Mouse (Mus musculus) heart, embryonic 10.5 days (tissue): ENCODE results near the gene B230217C12Rik. TPM values are rescaled to one million over a fixed set of nuclear protein-coding genes. Genes with fewer than 3 reads are reported as not detected.
A peak's percentile ranks its signal among the peaks of the same experiment; 100 is the strongest.

ENCODE experiments used
- DNase-seq: peaks from one replicate; pipeline ENCODE4 v3.0.0-alpha.2; 2017; ENCODE audit warnings: low spot score
- H3K27ac ChIP-seq: fragments of 300-500 bp; sonication (generic); 2 replicates; pipeline ENCODE4 v1.5.1; 2016; ENCODE audit warnings: mild to moderate bottlenecking
- H3K27me3 ChIP-seq: fragments of 300-500 bp; sonication (generic); 2 replicates; pipeline ENCODE4 v1.6.1; 2016; ENCODE audit warnings: mild to moderate bottlenecking; ENCODE audit not compliant: poor library complexity, insufficient read depth, severe bottlenecking
- H3K36me3 ChIP-seq: fragments of 300-500 bp; sonication (generic); 2 replicates; pipeline ENCODE4 v1.6.1; 2016; ENCODE audit warnings: mild to moderate bottlenecking, moderate library complexity
- H3K4me1 ChIP-seq: fragments of 300-500 bp; sonication (generic); 2 replicates; pipeline ENCODE4 v1.6.1; 2016; ENCODE audit warnings: mild to moderate bottlenecking
- H3K4me3 ChIP-seq: fragments of 300-500 bp; sonication (generic); 2 replicates; pipeline ENCODE4 v1.5.1; 2016; ENCODE audit warnings: mild to moderate bottlenecking, moderate library complexity
- H3K9me3 ChIP-seq: fragments of 300-500 bp; sonication (generic); 2 replicates; pipeline ENCODE4 v1.6.1; 2016; ENCODE audit warnings: mild to moderate bottlenecking, moderate library complexity
- WGBS: fragments of 180-500 bp; shearing (Covaris S2); methylation state at CpG from one replicate; pipeline ENCODE4 v1.1.7; 2016; 5-methylcytosine and 5-hydroxymethylcytosine counted together
- polyA plus RNA-seq: library from polyadenylated mRNA; unstranded; fragments of >200 nt; fragmentation: Nextera tagmentation; extraction: Ambion mirVana; gene quantifications from 2 replicates; pipeline ENCODE4 v1.2.1, GENCODE M21; 2016

Gene B230217C12Rik
- polyA plus RNA-seq, 1 experiment from 2014 or later: 9.6 TPM

- DNase-seq: no peak
- no peaks in the 10 kb centered on the region for H3K9me3 ChIP-seq
- 73% methylated on average over 20 of the region's 20 CpGs for WGBS
- H3K27ac ChIP-seq: peak overlapping the region; percentile 59; the same call in 1 of the 2 replicates
- H3K27me3 ChIP-seq: no peaks in the 10 kb centered on the region
- H3K36me3 ChIP-seq: peaks cover 68% of the 10 kb centered on the region
- H3K4me1 ChIP-seq: peaks cover 64% of the 10 kb centered on the region
- no peak overlapping the region for H3K4me3 ChIP-seq
Measured at GRCm38 (mm10) chr11:97822840-97823603, 17.6 kb upstream of the B230217C12Rik start.

DNA sequence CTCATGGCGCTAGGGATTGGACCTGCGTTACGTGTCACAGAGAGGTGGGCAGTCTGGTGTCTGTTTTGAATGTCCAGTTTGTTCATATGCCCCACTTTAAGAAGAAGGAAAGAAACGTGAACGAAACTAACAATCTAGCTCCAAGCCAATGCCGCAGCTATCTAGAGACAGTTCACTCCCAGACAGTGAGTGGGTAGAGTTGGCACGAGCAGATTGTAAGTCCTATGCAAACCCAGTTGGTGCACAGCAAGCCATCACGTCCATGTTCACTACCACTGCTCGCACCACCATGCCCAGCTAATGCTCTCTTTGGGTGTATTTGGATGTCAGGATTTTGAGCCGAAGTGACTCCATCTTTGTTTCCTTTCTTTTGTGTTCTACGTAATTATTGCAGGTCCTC, 16.4 kb upstream of the B230217C12Rik start:
- H3K4me3 ChIP-seq: no peak overlapping the region
- H3K36me3 ChIP-seq: peaks cover 79% of the 10 kb centered on the region
- WGBS: 94% methylated on average over 11 of the region's 11 CpGs
- no peak for DNase-seq
- no peaks in the 10 kb centered on the region for H3K9me3 ChIP-seq
- H3K4me1 ChIP-seq: peaks cover 53% of the 10 kb centered on the region
- H3K27me3 ChIP-seq: no peaks in the 10 kb centered on the region
- no peak overlapping the region for H3K27ac ChIP-seq

DNA sequence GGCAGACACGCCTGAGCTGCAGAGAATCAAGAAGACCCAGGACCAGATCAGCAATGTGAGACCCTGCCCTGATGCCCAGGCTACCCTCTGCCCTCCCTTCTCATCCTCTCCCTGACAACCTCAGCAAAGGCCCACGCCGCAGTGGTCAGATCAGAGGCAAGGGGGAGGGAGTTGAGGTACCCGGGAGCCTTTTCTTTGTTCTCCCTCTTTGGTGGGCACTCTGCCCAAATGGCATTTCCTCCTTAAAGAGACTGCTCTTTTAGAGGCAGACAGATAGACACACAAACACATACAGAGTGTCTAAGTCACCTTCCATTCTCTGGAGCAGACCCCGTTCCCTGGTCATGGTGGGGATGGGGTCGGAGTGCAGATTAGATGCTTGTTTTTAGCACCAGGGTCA, 15.7 kb upstream of the B230217C12Rik start:
- Histone ChIP-seq H3K4me1 (peaks cover 46% of the 10 kb centered on the region), H3K9me3 (no peaks in the 10 kb centered on the region), H3K4me3 (no peak overlapping the region), H3K27me3 (no peaks in the 10 kb centered on the region), H3K27ac (no peak overlapping the region), H3K36me3 (peaks cover 84% of the 10 kb centered on the region)
- DNase-seq: no peak
- WGBS: 74% methylated on average over 6 of the region's 6 CpGs

DNA sequence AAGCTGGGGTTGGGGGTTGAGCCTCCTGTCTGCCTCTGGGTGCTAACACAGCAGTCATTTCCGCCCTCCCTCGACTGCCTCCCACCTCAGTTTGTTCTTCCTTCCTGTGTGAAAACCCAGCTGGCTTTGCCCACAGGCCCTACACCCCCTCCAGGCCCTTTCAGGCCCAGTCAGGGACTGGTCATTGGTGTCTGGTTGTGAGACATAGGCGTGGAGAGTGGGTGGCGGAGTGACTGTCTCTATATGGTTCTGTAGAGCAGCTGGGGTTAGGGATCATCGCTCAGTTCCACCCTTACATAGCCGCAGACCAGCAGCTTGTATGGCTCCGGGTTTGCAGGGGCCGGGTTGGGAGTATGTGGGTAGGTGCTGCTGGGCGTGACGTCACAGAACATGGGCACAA, 15.3 kb upstream of the B230217C12Rik start:
- no peaks in the 10 kb centered on the region for H3K9me3 ChIP-seq
- no peak overlapping the region for H3K4me3 ChIP-seq
- 80% methylated on average over 10 of the region's 10 CpGs for WGBS
- DNase-seq: no peak
- H3K36me3 ChIP-seq: peaks cover 86% of the 10 kb centered on the region
- H3K27ac ChIP-seq: no peak overlapping the region
- H3K4me1 ChIP-seq: peaks cover 42% of the 10 kb centered on the region
- H3K27me3 ChIP-seq: no peaks in the 10 kb centered on the region

DNA sequence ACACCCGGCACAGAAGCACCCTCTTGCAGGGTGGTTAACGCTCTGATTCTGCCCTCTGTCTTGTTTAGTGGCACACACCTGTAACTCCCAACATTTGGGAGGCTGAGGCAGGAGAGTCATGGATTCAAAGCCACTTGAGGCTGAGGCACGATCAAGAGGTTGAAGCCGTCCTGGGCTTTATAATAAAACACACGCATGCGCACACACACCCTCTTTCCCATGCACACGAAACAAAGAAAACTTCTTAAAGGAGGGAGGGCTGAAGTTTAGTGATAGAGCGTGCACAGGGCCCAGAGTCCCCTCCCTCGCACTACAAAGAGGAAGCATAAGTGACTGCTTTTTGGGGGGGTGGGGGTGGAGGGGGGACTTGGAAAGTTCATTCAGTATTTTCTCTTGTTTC, 14.6 kb upstream of the B230217C12Rik start:
- H3K27ac ChIP-seq: no peak overlapping the region
- no peak overlapping the region for H3K4me3 ChIP-seq
- peaks cover 35% of the 10 kb centered on the region for H3K4me1 ChIP-seq
- peaks cover 84% of the 10 kb centered on the region for H3K36me3 ChIP-seq
- no peak for DNase-seq
- WGBS: 84% methylated on average over 9 of the region's 9 CpGs
- H3K27me3 ChIP-seq: no peaks in the 10 kb centered on the region
- no peaks in the 10 kb centered on the region for H3K9me3 ChIP-seq

DNA sequence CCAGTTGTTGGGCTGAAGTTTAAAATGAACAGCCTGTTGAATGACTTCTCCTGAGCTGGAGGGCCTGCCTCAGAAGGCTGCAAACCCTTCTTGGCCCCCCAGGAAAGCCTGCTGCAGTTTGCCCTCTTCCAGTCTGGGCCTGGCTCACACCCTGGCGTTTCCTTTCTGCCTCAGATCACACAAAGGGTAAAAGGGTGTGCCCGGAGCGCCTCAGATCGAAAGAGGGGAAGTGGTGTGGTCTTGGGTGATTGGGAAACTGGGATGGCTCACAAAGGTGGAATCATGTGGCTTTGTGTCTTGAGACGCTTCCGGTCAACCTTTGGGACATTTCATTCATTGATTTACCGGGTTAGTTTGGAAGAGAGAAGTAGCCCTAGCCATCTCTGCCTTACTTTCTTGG, 14.2 kb upstream of the B230217C12Rik start:
- Histone ChIP-seq H3K4me1 (peaks cover 31% of the 10 kb centered on the region), H3K36me3 (peaks cover 83% of the 10 kb centered on the region), H3K27ac (no peak overlapping the region), H3K27me3 (no peaks in the 10 kb centered on the region), H3K9me3 (no peaks in the 10 kb centered on the region), H3K4me3 (no peak overlapping the region)
- WGBS: 67% methylated on average over 7 of the region's 7 CpGs
- DNase-seq: no peak

GRCm38 (mm10) chr11:97827654-97828053, 12.9 kb upstream of the B230217C12Rik start:
- 61% methylated on average over 6 of the region's 6 CpGs for WGBS
- H3K27ac ChIP-seq: no peak overlapping the region
- H3K4me1 ChIP-seq: peaks cover 24% of the 10 kb centered on the region
- no peaks in the 10 kb centered on the region for H3K9me3 ChIP-seq
- no peaks in the 10 kb centered on the region for H3K27me3 ChIP-seq
- H3K4me3 ChIP-seq: no peak overlapping the region
- no peak for DNase-seq
- peaks cover 87% of the 10 kb centered on the region for H3K36me3 ChIP-seq

GRCm38 (mm10) chr11:97829365-97829764, 11.2 kb upstream of the B230217C12Rik start:
- peak; percentile 61 for DNase-seq
- Histone ChIP-seq H3K4me3 (no peak overlapping the region), H3K27me3 (no peaks in the 10 kb centered on the region), H3K9me3 (no peaks in the 10 kb centered on the region), H3K36me3 (peaks cover 87% of the 10 kb centered on the region), H3K4me1 (peaks cover 21% of the 10 kb centered on the region), H3K27ac (no peak overlapping the region)
- WGBS: 87% methylated on average over 7 of the region's 7 CpGs

GRCm38 (mm10) chr11:97829913-97830476, 10.6 kb upstream of the B230217C12Rik start:
- no peak overlapping the region for H3K27ac ChIP-seq
- WGBS: 86% methylated on average over 12 of the region's 12 CpGs

DNA sequence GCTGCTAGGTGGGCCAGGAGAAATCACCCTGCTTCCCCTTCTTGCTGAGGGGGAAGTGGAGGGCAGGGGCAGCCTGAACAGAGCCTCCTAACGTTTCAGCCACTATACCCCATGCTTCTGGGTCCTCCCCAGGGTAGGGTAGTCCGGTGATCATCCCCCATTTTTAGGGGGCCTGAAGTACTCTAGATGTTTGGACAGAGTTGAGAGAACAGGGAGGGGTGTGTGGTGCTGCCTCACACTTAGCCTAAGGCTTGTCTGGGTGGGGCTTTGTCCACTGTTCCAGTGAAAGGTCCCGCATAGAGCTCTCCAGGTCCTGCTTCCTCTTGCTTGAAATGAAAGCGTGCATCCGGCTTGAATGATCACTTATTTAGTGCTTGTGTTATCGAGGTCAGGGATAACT, 10.1 kb upstream of the B230217C12Rik start:
- Histone ChIP-seq H3K9me3 (no peaks in the 10 kb centered on the region), H3K27ac (no peak overlapping the region), H3K27me3 (no peaks in the 10 kb centered on the region), H3K36me3 (peaks cover 87% of the 10 kb centered on the region), H3K4me1 (peaks cover 25% of the 10 kb centered on the region), H3K4me3 (no peak overlapping the region)
- peak; percentile 63 for DNase-seq
- WGBS: 83% methylated on average over 6 of the region's 6 CpGs

More at GRCm38 (mm10) chr11:97829913-97830476, 10.6 kb upstream of the B230217C12Rik start:
- Histone ChIP-seq H3K27me3 (no peaks in the 10 kb centered on the region), H3K36me3 (peaks cover 87% of the 10 kb centered on the region), H3K4me3 (no peak overlapping the region), H3K9me3 (no peaks in the 10 kb centered on the region), H3K4me1 (peaks cover 25% of the 10 kb centered on the region)
- DNase-seq: peak; percentile 69

- 83% methylated on average over 11 of the region's 11 CpGs for WGBS
Measured at GRCm38 (mm10) chr11:97832001-97832400, 8.6 kb upstream of the B230217C12Rik start.

GRCm38 (mm10) chr11:97833352-97833751, 7.2 kb upstream of the B230217C12Rik start:
- Histone ChIP-seq H3K27me3 (no peaks in the 10 kb centered on the region), H3K9me3 (no peaks in the 10 kb centered on the region), H3K4me1 (peaks cover 15% of the 10 kb centered on the region), H3K36me3 (peaks cover 83% of the 10 kb centered on the region), H3K4me3 (no peak overlapping the region), H3K27ac (no peak overlapping the region)
- WGBS: 79% methylated on average over 15 of the region's 15 CpGs
- DNase-seq: no peak

More at GRCm38 (mm10) chr11:97832001-97832400, 8.6 kb upstream of the B230217C12Rik start:
- no peaks in the 10 kb centered on the region for H3K27me3 ChIP-seq
- no peak overlapping the region for H3K27ac ChIP-seq
- DNase-seq: no peak
- peaks cover 23% of the 10 kb centered on the region for H3K4me1 ChIP-seq
- no peaks in the 10 kb centered on the region for H3K9me3 ChIP-seq
- H3K4me3 ChIP-seq: no peak overlapping the region
- H3K36me3 ChIP-seq: peaks cover 88% of the 10 kb centered on the region

DNA sequence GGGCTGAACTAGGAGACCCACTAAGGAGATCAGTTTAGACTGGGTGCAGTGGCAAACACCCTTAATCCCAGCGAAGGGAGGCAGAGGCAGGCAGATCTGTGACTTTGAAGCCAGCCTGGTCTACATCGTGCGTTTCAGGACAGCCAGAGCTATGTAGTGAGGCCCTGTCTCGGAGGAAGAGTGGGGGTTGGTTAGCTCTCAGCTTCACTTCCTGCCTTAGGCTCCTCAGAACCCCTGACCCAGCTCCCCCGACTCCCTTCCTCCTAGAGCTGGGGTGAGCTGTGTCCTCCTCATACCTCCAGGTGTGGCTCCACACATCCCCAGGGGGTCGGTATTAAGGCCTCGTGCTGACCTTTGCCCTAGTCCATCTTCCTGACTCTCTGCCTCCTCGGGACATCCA, 4.0 kb upstream of the B230217C12Rik start:
- H3K27me3 ChIP-seq: no peaks in the 10 kb centered on the region
- WGBS: 52% methylated on average over 8 of the region's 8 CpGs
- H3K9me3 ChIP-seq: no peaks in the 10 kb centered on the region
- no peak for DNase-seq
- no peak overlapping the region for H3K4me3 ChIP-seq
- no peak overlapping the region for H3K27ac ChIP-seq
- peaks cover 32% of the 10 kb centered on the region for H3K4me1 ChIP-seq
- H3K36me3 ChIP-seq: peaks cover 56% of the 10 kb centered on the region
